Mouse (Mus musculus) cortical plate, adult 2 months (tissue): Measurements from ENCODE around the gene Dst. TPM values are rescaled to one million over a fixed set of nuclear protein-coding genes. Genes with fewer than 3 reads are reported as not detected.

Source experiments
- H3K27ac ChIP-seq: fragments of 200-500 bp; 2 replicates; pipeline ENCODE4 v1.5.1; 2012; ENCODE audit warnings: low read length, control low read depth, inconsistent platforms; ENCODE audit not compliant: insufficient read depth
- H3K4me1 ChIP-seq: fragments of 200-500 bp; 2 replicates; pipeline ENCODE4 v1.6.1; 2011; ENCODE audit warnings: low read length; ENCODE audit not compliant: control insufficient read depth, insufficient read depth
- H3K4me3 ChIP-seq: fragments of 200-500 bp; 2 replicates; pipeline ENCODE4 v1.5.1; 2011; ENCODE audit warnings: mild to moderate bottlenecking, low read length, control low read depth; ENCODE audit not compliant: insufficient read depth
- CTCF ChIP-seq: fragments of 200-500 bp; IDR thresholded peaks from 2 replicates; pipeline ENCODE4 v1.5.1; 2011; ENCODE audit warnings: mild to moderate bottlenecking, control low read depth, low read length; ENCODE audit not compliant: insufficient read depth; ENCODE audit errors: extremely low read depth
- POLR2A ChIP-seq: fragments of 200-500 bp; IDR thresholded peaks from 2 replicates; pipeline ENCODE4 v1.6.1; 2011; ENCODE audit warnings: mild to moderate bottlenecking, low read length, control low read depth; ENCODE audit not compliant: insufficient read depth; ENCODE audit errors: extremely low read depth
- polyA plus RNA-seq: library from polyadenylated mRNA; depleted of rRNA; stranded (reverse); fragments of >200 nt; gene quantifications from 2 replicates; pipeline ENCODE4 v1.2.3, GENCODE M21; 2012; rRNA removed

Gene Dst
- polyA plus RNA-seq, 1 experiment = 88.5 TPM

- Histone ChIP-seq H3K27ac (no peak overlapping the region), H3K4me1 (peaks cover 2% of the 10 kb centered on the region; the same call in 1 of the 2 replicates), H3K4me3 (no peak overlapping the region)
- TF ChIP-seq CTCF = no peak
- TF ChIP-seq POLR2A = no peak
Measured at GRCm38 (mm10) chr1:34328606-34329005, 420.6 kb downstream of the Dst start.

- H3K4me3 ChIP-seq = no peak overlapping the region
- H3K4me1 ChIP-seq = peaks cover 2% of the 10 kb centered on the region; the same call in 1 of the 2 replicates
- TF ChIP-seq POLR2A (no peak), CTCF (no peak)
- H3K27ac ChIP-seq = no peak overlapping the region
Measured at GRCm38 (mm10) chr1:34331767-34332166, 423.7 kb downstream of the Dst start.

Other genes with a start within 250 kb of the Dst start
- gene Prim2, start 238.4 kb upstream of the Dst start, polyA plus RNA-seq = 8.9 and 9.9 TPM in 2 replicates
- gene Rab23, start 188.3 kb upstream of the Dst start, polyA plus RNA-seq = 17.5 and 20.5 TPM in 2 replicates
- 17.3 and 17.5 TPM in 2 replicates for gene Bag2, start 150.4 kb upstream of the Dst start, polyA plus RNA-seq
- gene Zfp451, start 93.6 kb upstream of the Dst start, polyA plus RNA-seq = 24.5 and 25.2 TPM in 2 replicates
- gene Bend6, start 409 bp upstream of the Dst start, polyA plus RNA-seq = 146 and 157 TPM in 2 replicates